Mouse (Mus musculus): Measurements from ENCODE around the gene Ogfod1.

DNA sequence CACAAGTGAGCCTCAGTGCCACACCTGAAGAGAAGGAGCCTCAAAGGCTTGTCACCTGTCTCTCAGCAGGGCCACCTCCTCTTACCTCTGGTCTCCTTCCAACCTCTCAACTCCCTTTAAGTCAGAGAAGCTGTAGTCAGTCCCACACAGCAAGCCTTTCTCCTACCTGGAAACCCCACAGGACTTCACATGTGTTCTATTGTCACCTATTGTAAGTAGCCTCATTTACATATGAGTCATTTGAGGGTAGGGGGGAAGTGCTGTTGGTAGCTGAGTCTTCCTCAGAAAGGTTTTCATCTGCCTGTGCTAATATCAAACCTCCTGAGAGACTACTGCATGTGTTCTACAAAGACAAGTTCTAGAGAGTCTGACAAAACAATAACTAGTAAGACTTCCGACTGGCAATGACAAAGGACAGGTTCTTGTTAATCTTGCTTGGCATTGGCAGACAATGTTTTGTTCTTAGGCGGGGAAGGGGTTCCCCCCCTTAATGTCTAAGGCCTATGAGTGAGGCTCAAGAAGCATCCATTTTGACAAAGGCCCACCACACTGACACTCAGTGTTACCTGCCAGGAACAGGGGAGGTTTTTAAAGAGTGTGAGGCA lies 26.8 kb upstream of the Ogfod1 start:
- TF ChIP-seq CTCF (IDR thresholded peaks at IDR 0.05): no peak
- TF ChIP-seq EP300 (IDR thresholded peaks at IDR 0.05): no peak

Measured in lung, postnatal 0 days (tissue).